Mouse (Mus musculus): ENCODE measurements around the gene Akt3.

- no peak for TF ChIP-seq GATA1 (IDR thresholded peaks at IDR 0.05; ENCODE audit: borderline replicate concordance, low read length)
- TF ChIP-seq FLI1 (IDR thresholded peaks at IDR 0.05; ENCODE audit: low read length) = no peak
Observed at GRCm38 (mm10) chr1:177126674-177127073, 131.3 kb downstream of the Akt3 start.
